Mouse (Mus musculus): ENCODE data around the gene 4930404H24Rik. TPM values are rescaled to one million over a fixed set of nuclear protein-coding genes. Genes with fewer than 3 reads are reported as not detected.

4930404H24Rik gene
- polyA plus RNA-seq, 1 experiment, result not detected

DNA sequence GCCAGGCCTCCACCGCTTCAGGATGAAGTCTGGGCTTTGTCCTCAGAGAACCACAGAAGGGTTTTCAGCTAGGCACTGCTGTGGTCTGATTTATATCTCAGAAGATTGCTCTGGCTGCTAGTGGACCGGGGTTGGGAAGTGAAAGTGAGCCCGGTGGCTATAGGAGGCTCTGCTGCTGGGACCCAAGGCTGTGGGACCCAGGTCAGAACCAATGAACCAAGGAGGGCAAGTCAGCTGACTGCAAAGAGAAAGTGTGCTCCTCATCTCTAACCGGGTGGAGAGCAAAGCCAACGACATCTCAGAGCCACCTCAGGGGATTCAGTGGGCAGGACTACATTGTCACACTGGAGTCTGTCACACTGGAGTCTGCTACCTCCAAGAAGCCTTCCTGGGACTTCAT, 13.8 kb downstream of the 4930404H24Rik start:
- Histone ChIP-seq H3K4me1 (ENCODE audit: control insufficient read depth, insufficient read depth, low read length) (peaks cover 10% of the 10 kb centered on the region; the same call in 1 of the 2 replicates), H3K27ac (ENCODE audit: insufficient read depth, low read length) (no peak overlapping the region), H3K4me3 (ENCODE audit: insufficient read depth, low read length) (no peak overlapping the region)
- TF ChIP-seq POLR2A (IDR thresholded peaks at IDR 0.05; ENCODE audit: extremely low read depth, insufficient read depth, low read length) (no peak), CTCF (IDR thresholded peaks at IDR 0.05; ENCODE audit: extremely low read depth, insufficient read depth, low read length) (no peak)

DNA sequence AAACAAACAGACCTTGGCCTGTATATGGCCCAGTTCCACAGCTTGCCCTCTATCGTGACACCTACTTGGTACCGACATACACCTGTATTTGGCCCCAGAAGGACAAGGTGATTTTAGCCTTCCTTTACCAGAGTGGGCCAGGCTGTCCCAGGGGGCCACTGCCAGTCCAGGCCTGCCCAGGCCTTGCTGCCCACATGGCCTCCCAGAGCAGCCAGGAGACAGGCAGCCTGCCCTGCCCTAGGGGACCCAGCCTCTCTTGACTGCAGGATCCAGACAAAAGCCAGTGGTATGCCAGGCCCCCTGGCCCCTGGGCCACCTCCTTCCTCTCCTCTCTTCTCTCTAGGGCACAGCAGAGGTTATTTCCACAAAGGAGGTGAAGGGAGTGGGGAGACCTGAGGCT, 15.4 kb downstream of the 4930404H24Rik start:
- peaks cover 17% of the 10 kb centered on the region for H3K4me1 ChIP-seq (ENCODE audit: control insufficient read depth, insufficient read depth, low read length)
- H3K27ac ChIP-seq (ENCODE audit: insufficient read depth, low read length), result no peak overlapping the region
- TF ChIP-seq CTCF (IDR thresholded peaks at IDR 0.05; ENCODE audit: extremely low read depth, insufficient read depth, low read length), result no peak
- TF ChIP-seq POLR2A (IDR thresholded peaks at IDR 0.05; ENCODE audit: extremely low read depth, insufficient read depth, low read length), result no peak
- no peak overlapping the region for H3K4me3 ChIP-seq (ENCODE audit: insufficient read depth, low read length)

DNA sequence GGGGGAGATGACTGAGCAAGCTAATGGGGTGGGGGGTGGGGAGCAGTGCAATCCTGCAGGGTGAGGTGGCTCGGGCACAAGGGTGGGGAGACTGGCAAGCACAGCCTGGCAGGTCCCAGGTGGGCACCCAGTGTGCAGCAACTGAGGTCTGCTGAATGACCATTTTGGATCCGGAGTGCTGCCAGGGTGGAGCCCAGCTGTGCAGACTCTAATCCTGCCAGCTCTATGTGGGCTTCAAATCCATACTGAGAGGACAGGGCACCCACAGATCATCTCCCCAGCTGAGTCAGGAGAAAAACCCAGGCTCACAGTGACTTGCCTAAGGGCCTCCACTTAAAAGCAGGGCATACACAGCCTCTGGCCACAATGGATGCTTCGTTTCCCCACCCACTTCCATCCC, 15.8 kb downstream of the 4930404H24Rik start:
- H3K4me1 ChIP-seq (ENCODE audit: control insufficient read depth, insufficient read depth, low read length), result peaks cover 17% of the 10 kb centered on the region
- no peak overlapping the region for H3K4me3 ChIP-seq (ENCODE audit: insufficient read depth, low read length)
- H3K27ac ChIP-seq (ENCODE audit: insufficient read depth, low read length), result no peak overlapping the region
- TF ChIP-seq CTCF (IDR thresholded peaks at IDR 0.05; ENCODE audit: extremely low read depth, insufficient read depth, low read length), result no peak
- TF ChIP-seq POLR2A (IDR thresholded peaks at IDR 0.05; ENCODE audit: extremely low read depth, insufficient read depth, low read length), result no peak

DNA sequence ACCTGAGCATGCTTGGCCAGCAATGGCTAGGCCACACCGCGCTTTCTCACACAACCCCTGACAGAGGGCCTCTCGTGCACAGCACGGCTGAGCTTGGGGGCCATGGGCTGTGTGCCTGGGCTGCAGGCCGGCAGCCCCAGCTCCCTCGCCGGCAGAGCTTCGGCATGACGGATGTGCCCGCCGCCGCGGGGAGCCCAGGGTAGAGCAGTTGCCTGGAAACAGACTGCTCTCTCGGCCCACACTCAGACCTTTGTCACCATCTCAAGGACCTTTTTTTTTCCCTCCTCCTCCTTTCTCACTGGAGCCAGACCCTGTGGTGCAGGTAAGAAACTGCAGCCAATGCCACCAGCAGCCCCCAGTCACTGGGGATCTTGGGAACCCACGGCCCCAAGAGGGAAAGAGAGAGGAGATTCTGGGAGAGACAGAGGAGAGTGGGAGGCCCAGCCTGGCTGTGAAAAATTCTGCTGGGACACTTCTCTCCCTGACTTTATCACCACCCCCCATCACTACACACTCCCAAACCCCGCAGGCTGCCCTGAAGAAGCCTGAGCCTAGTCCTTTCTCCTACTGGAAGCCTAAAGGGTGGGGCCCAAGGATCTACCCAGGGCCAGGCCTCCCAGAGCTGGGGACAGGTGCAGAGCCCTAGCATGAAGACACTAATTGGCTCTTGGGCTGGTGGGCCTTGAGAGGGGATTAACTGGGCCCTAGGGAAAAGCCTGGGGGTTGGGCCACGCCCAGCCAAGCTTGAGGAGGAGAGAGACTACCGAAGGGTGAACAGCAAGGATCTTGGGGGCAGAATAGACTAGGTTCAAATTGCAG, 16.8 kb downstream of the 4930404H24Rik start:
- no peak for TF ChIP-seq POLR2A (IDR thresholded peaks at IDR 0.05; ENCODE audit: extremely low read depth, insufficient read depth, low read length)
- no peak for TF ChIP-seq CTCF (IDR thresholded peaks at IDR 0.05; ENCODE audit: extremely low read depth, insufficient read depth, low read length)

DNA sequence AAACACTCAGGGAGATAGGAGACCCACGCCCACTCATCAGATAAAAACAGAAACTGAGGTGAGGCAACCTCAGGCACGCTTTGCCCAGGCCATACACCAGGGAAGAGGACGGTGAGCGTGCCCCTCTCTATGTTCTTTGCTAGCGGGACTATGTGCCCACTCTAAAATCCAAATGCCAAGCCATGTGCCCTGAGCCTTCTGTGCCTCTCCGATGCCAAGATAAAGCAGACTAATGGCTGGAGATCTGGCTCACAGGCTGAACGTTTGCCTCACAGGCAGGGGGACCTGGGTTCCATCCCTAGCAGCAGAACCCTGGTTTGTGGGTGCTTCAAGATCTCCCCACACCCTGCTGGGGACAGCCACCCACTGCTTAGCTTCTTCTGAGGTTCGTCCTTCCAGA, 17.5 kb downstream of the 4930404H24Rik start:
- Histone ChIP-seq H3K27ac (ENCODE audit: insufficient read depth, low read length) (no peak overlapping the region), H3K4me1 (ENCODE audit: control insufficient read depth, insufficient read depth, low read length) (peaks cover 19% of the 10 kb centered on the region), H3K4me3 (ENCODE audit: insufficient read depth, low read length) (no peak overlapping the region)
- TF ChIP-seq CTCF (IDR thresholded peaks at IDR 0.05; ENCODE audit: extremely low read depth, insufficient read depth, low read length), result no peak
- no peak for TF ChIP-seq POLR2A (IDR thresholded peaks at IDR 0.05; ENCODE audit: extremely low read depth, insufficient read depth, low read length)

More for the DNA sequence above, 16.8 kb downstream of the 4930404H24Rik start:
- H3K27ac ChIP-seq (ENCODE audit: insufficient read depth, low read length), result peak overlapping the region; percentile 63
- no peak overlapping the region for H3K4me3 ChIP-seq (ENCODE audit: insufficient read depth, low read length)
- peaks cover 18% of the 10 kb centered on the region for H3K4me1 ChIP-seq (ENCODE audit: control insufficient read depth, insufficient read depth, low read length)

DNA sequence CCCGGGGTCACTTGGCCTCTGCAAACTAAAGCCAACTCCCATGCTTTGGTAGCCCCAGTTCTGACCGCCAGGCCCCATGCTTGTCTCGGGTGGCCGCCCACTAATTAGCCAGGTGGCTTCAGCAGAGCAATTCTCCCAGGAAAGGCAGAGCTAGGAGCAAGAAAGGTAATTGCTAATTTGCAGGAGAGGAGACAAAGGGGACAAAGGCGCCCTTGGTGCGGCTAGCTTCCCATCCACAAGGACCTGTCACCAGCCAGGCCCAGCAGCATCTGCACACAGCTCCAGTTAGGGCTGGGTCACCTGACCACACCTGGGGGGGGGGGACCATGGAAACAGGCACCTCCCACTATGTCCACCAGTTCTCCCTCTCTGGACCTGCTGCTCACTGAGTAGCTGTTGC, 19.0 kb downstream of the 4930404H24Rik start:
- Histone ChIP-seq H3K4me3 (ENCODE audit: insufficient read depth, low read length) (no peak overlapping the region), H3K27ac (ENCODE audit: insufficient read depth, low read length) (no peak overlapping the region), H3K4me1 (ENCODE audit: control insufficient read depth, insufficient read depth, low read length) (peaks cover 21% of the 10 kb centered on the region)
- no peak for TF ChIP-seq CTCF (IDR thresholded peaks at IDR 0.05; ENCODE audit: extremely low read depth, insufficient read depth, low read length)
- no peak for TF ChIP-seq POLR2A (IDR thresholded peaks at IDR 0.05; ENCODE audit: extremely low read depth, insufficient read depth, low read length)

DNA sequence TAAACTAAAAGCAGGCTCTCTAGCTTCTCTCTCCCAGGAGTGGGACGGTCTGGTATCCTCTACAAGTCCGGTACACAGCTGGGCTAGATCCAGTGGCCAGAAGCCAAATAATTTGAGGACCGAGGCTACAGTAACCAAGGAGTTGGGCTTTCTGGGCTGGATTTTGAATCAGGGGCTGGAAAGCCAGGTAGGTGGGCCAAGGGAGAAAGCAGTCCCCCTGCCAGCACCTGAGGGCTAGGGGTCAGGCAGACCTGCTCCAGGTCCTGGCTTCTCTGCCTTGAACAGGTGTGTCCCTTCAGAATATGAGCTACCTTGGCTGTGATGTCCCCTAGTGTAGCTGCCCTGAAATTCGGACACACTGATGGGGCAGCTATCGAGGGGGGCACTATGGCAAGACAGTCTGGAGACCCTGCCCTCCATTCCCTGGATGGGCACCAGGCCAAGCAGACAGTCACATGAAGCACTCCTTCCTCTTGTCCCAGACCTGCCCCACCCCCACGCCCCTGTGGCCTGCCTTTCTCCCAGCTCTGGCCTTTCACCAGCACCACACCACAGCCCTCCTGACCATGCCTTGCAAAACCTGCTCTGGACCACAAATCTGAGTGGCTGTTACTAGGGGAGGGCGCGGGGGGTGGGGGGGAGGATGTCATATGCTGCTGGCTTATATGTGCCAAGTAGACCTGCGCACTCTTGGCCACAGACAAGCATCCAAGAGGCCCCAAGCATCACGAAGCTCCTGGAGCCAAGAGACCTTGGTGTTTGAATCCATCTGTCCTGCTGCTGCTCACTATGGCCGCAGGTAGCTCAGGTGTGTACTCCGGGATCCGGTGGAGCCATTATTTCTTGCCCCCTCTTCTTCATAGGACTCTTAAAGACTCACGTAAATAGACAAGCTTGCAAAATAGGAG, 20.1 kb downstream of the 4930404H24Rik start:
- TF ChIP-seq CTCF (IDR thresholded peaks at IDR 0.05; ENCODE audit: extremely low read depth, insufficient read depth, low read length) (no peak), POLR2A (IDR thresholded peaks at IDR 0.05; ENCODE audit: extremely low read depth, insufficient read depth, low read length) (no peak)
- Histone ChIP-seq H3K4me3 (ENCODE audit: insufficient read depth, low read length) (no peak overlapping the region), H3K27ac (ENCODE audit: insufficient read depth, low read length) (no peak overlapping the region), H3K4me1 (ENCODE audit: control insufficient read depth, insufficient read depth, low read length) (peaks cover 21% of the 10 kb centered on the region)

DNA sequence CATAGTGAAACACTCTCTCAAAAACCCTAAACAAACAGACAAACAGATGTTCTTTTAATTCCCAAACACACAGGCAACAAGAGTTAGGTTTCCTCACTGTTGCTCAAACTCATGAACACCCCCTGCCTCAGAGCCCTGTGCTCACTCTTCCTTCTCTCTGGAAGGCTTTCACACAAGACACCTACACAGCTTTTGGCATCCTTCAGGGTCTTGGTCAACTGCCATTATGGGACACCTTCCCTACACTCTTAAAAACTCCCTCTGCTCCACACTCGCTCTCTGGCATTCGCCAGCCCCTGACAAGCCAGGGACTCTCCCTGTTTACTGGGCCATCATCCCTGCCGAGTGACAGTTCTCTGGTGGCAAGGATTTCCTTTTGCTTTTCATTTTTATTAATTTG, 21.4 kb downstream of the 4930404H24Rik start:
- Histone ChIP-seq H3K4me3 (ENCODE audit: insufficient read depth, low read length) (no peak overlapping the region), H3K4me1 (ENCODE audit: control insufficient read depth, insufficient read depth, low read length) (peaks cover 18% of the 10 kb centered on the region), H3K27ac (ENCODE audit: insufficient read depth, low read length) (no peak overlapping the region)
- TF ChIP-seq POLR2A (IDR thresholded peaks at IDR 0.05; ENCODE audit: extremely low read depth, insufficient read depth, low read length), result no peak
- no peak for TF ChIP-seq CTCF (IDR thresholded peaks at IDR 0.05; ENCODE audit: extremely low read depth, insufficient read depth, low read length)

DNA sequence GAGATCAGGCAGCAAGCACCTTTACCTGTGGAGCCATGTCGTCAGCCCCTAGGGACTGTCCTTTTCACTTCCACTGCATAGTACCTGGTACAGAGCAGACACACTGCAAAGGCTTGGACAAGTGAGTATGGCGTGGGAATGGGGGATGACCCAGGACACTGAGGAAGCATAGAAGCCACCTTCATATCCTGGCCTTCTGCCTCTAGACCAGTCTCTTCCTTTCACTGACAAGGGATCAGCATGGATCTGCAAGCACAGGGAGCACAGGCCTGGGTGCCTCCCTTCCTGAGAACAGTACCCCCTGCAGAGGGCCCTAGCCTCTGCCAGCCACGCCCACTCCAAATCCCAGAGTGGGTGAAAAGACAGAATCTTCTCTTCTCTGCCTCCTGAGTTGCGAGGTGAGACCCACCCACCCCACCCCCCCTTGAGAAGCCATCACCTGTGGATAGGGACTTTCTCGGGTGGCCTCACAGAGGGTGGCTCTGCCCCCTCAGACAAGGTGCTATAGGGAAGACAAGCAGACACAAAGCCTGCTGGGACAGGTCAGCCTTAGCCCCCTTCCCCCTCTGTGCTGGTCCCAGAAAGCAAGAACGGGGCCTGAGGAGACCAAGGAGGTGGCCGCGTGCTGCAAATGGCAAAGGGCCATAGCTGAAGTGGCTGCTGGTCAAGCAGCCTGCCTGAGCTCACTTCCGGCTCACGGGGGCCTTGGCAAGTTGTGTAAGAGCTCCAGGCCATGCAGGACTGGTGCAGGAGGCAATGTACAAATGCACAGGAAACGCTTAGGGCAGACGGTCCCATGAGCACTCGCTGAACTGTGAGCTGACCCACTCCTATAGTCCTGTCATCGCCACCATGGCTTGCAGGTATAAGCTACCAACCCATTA, 22.1 kb downstream of the 4930404H24Rik start:
- Histone ChIP-seq H3K27ac (ENCODE audit: insufficient read depth, low read length) (no peak overlapping the region), H3K4me3 (ENCODE audit: insufficient read depth, low read length) (no peak overlapping the region), H3K4me1 (ENCODE audit: control insufficient read depth, insufficient read depth, low read length) (peaks cover 15% of the 10 kb centered on the region)
- TF ChIP-seq POLR2A (IDR thresholded peaks at IDR 0.05; ENCODE audit: extremely low read depth, insufficient read depth, low read length), result no peak
- no peak for TF ChIP-seq CTCF (IDR thresholded peaks at IDR 0.05; ENCODE audit: extremely low read depth, insufficient read depth, low read length)

Measured in cortical plate, adult 2 months (tissue).